Mouse (Mus musculus) bone marrow, adult 2 months (tissue): ENCODE data around the gene Egfl7. TPM values are rescaled to one million over a fixed set of nuclear protein-coding genes. Genes with fewer than 3 reads are reported as not detected.

Source experiments
- H3K27ac ChIP-seq: fragments of 200-500 bp; 2 replicates; pipeline ENCODE4 v1.5.1; 2012; ENCODE audit warnings: low read depth, mild to moderate bottlenecking, control low read depth, inconsistent platforms, low read length; ENCODE audit not compliant: control insufficient read depth, poor library complexity, insufficient read depth
- H3K4me1 ChIP-seq: fragments of 200-500 bp; 2 replicates; pipeline ENCODE4 v1.6.1; 2011; ENCODE audit warnings: low read length; ENCODE audit not compliant: control insufficient read depth, insufficient read depth
- H3K4me3 ChIP-seq: fragments of 200-500 bp; replicated peaks from 2 replicates; pipeline ENCODE3; 2011; ENCODE audit warnings: mild to moderate bottlenecking, low read depth, low read length, control low read depth; ENCODE audit not compliant: control insufficient read depth
- CTCF ChIP-seq: fragments of 200-500 bp; IDR thresholded peaks from 2 replicates; pipeline ENCODE4 v1.5.1; 2011; ENCODE audit warnings: low read length, control low read depth; ENCODE audit not compliant: control insufficient read depth, insufficient read depth
- POLR2A ChIP-seq: fragments of 200-500 bp; IDR thresholded peaks from 2 replicates; pipeline ENCODE4 v1.6.1; 2011; ENCODE audit warnings: low read depth, mild to moderate bottlenecking, control low read depth, low read length, borderline replicate concordance; ENCODE audit not compliant: control insufficient read depth
- WGBS: fragments of 180-500 bp; shearing (Covaris S2); methylation state at CpG from one replicate; pipeline ENCODE4 v1.1.7; 2018; 5-methylcytosine and 5-hydroxymethylcytosine counted together
- polyA plus RNA-seq: library from polyadenylated mRNA; stranded (reverse); fragments of >200 nt; gene quantifications from 2 replicates; pipeline ENCODE4 v1.2.4, GENCODE M21; 2011; ENCODE audit warnings: low replicate concordance; ENCODE audit not compliant: missing spikeins, insufficient read depth, insufficient read length

Egfl7 gene
- polyA plus RNA-seq, 1 experiment, result 128 TPM

- 77% methylated on average over 21 of the region's 21 CpGs for WGBS
- no peak overlapping the region for H3K4me3 ChIP-seq
- H3K4me1 ChIP-seq, result peaks cover 5% of the 10 kb centered on the region
- no peak for TF ChIP-seq CTCF
- TF ChIP-seq POLR2A, result no peak
- no peak overlapping the region for H3K27ac ChIP-seq
Observed at GRCm38 (mm10) chr2:26635489-26636324, 55.9 kb downstream of the Egfl7 start.

- peaks cover 5% of the 10 kb centered on the region for H3K4me1 ChIP-seq
- WGBS, result 67% methylated on average over 2 of the region's 2 CpGs
- no peak overlapping the region for H3K27ac ChIP-seq
- TF ChIP-seq CTCF (no peak), POLR2A (no peak)
- no peak overlapping the region for H3K4me3 ChIP-seq
Observed at GRCm38 (mm10) chr2:26636325-26636635, 56.5 kb downstream of the Egfl7 start.

GRCm38 (mm10) chr2:26637316-26637932 lies 57.6 kb downstream of the Egfl7 start:
- H3K4me3 ChIP-seq, result no peak overlapping the region

GRCm38 (mm10) chr2:26638039-26638438 lies 58.2 kb downstream of the Egfl7 start:
- Histone ChIP-seq H3K4me3 (no peak overlapping the region), H3K4me1 (peaks cover 5% of the 10 kb centered on the region), H3K27ac (no peak overlapping the region)
- WGBS, result 38% methylated on average over 5 of the region's 5 CpGs
- TF ChIP-seq CTCF (no peak), POLR2A (no peak)

More at GRCm38 (mm10) chr2:26637316-26637932, 57.6 kb downstream of the Egfl7 start:
- Histone ChIP-seq H3K4me1 (peaks cover 5% of the 10 kb centered on the region), H3K27ac (no peak overlapping the region)
- WGBS, result 84% methylated on average over 4 of the region's 4 CpGs
- no peak for TF ChIP-seq POLR2A
- no peak for TF ChIP-seq CTCF

DNA sequence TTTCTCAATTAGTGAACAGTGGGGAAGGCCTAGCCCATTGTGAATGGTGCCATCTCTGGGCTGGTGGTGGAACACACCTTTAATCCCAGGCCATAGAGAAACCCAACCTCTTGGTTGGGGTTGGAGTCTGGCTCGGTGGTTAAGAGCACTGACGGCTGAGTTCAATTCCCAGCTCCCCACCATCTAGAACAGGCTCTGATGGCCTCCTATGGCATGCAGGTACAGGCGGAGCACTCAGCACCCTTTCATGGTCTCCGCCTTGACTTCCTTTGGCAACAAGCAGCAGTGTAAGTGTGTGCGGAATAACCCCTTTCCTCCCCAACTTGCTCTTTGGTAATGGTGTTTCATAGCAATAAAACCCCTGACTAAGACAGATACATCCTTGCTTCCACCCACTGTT lies 58.8 kb downstream of the Egfl7 start:
- 38% methylated on average over 5 of the region's 5 CpGs for WGBS
- TF ChIP-seq CTCF (no peak), POLR2A (no peak)
- Histone ChIP-seq H3K27ac (no peak overlapping the region), H3K4me1 (peaks cover 5% of the 10 kb centered on the region), H3K4me3 (peak overlapping the region; percentile 47)

GRCm38 (mm10) chr2:26639083-26639482 lies 59.3 kb downstream of the Egfl7 start:
- WGBS, result 1% methylated on average over 8 of the region's 8 CpGs
- peak overlapping the region; percentile 35 for H3K4me3 ChIP-seq
- peaks cover 5% of the 10 kb centered on the region for H3K4me1 ChIP-seq
- H3K27ac ChIP-seq, result no peak overlapping the region
- TF ChIP-seq POLR2A, result no peak
- peak; percentile 64 for TF ChIP-seq CTCF

DNA sequence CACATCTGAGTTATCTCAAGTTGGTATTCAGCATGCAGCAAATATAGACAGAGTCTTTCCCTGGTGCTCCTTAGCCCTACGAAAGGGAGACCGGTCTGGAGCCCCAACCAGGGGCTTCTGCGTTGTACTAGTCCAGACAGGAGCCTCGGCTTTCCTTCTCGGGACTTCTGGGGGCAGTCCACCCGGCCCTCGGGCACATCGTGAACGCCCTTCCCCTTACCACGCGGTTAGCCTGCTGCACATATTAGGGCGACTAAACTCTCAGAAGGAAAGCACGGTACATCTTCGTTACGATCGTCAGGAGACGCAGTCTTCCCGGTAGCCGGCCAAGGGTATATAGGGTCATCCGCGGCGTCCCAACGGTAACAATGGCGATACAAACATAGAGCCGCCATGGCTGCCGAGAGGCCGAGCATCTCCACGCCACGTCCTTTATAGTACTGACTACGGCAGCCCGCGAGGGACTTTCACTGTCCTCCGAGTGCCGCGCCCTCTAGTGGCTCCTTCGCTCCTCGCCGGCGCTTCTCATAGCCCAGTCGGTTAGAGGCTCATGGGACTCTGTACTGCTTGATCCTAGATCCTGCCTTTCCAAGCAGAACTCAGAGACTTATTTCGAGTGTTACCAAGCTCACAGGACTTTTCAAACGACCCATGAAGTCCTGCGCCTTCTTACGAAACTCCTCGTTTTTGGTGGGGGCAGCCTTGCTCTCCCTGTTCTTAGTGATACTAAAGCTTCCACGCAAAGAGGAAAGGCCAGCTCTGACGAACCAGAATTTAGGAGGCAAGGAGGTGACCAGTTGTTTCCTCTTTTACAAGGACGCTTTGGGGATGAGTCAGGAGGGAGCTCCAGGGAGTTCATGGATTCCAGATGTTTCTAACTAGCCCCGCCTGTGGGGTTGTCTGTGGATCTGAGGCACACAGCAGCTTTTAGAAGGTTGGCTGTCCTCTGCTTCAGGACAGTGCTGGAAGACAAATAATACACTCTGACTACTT lies 60.3 kb downstream of the Egfl7 start:
- 4% methylated on average over 49 of the region's 49 CpGs for WGBS
- H3K4me3 ChIP-seq, result peak overlapping the region; percentile 86
- TF ChIP-seq POLR2A (peak; percentile 93), CTCF (peak; percentile 89)
- H3K4me1 ChIP-seq, result peaks cover 5% of the 10 kb centered on the region
- peak overlapping the region; percentile 17 for H3K27ac ChIP-seq

DNA sequence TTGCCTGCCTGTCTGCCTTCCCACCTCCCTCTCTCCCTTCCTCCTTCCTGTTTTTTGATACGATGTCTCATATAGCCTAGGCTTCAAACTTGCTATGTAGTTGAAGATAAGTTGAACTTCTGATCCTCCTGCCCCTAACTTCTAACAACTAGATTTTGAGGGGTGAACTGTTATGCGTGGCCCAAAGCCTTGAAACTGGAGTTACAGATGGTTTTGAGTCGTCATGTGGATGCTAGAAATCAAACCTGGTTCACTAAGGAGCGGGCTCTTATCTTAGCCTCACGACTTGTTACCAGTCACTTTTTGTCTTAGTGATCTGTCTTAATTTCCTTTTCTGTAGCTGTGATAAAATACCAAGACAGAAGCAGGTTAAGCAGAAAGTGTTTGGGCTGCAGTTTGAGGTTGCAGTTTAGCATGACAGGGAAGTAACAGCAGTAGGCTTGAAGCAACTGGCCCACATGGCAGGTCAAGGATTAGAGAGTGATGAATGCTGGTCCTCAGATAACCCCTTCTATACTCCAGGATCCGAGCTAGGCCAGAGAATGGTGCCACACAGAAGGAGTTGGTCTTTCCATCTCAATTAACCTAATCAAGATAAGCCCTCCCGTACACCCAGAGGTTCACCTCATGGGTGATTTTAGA lies 61.3 kb downstream of the Egfl7 start:
- TF ChIP-seq CTCF (no peak), POLR2A (no peak)
- WGBS, result 47% methylated on average over 7 of the region's 7 CpGs
- H3K4me3 ChIP-seq, result no peak overlapping the region
- H3K4me1 ChIP-seq, result peaks cover 5% of the 10 kb centered on the region
- no peak overlapping the region for H3K27ac ChIP-seq

Other genes with a start within 250 kb of the Egfl7 start
- gene Dnlz, start 227.9 kb upstream of the Egfl7 start, polyA plus RNA-seq, result 4.0 and 6.9 TPM in 2 replicates
- gene Card9, start 219.1 kb upstream of the Egfl7 start, polyA plus RNA-seq, result 67.0 and 199 TPM in 2 replicates
- 25.2 and 42.6 TPM in 2 replicates for gene Snapc4, start 199.4 kb upstream of the Egfl7 start, polyA plus RNA-seq
- 56.8 and 78.4 TPM in 2 replicates for gene Entr1, start 190.7 kb upstream of the Egfl7 start, polyA plus RNA-seq
- gene Pmpca, start 190.7 kb upstream of the Egfl7 start, polyA plus RNA-seq, result 25.5 and 34.2 TPM in 2 replicates
- gene Inpp5e, start 170.8 kb upstream of the Egfl7 start, polyA plus RNA-seq, result 10.7 and 21.5 TPM in 2 replicates
- gene Sec16a, start 134.8 kb upstream of the Egfl7 start, polyA plus RNA-seq, result 5.8 and 30.1 TPM in 2 replicates
- gene Notch1, start 63.4 kb upstream of the Egfl7 start, polyA plus RNA-seq, result 21.8 and 36.9 TPM in 2 replicates
- not detected in 2 replicates for gene Gm20532, start 6.6 kb downstream of the Egfl7 start, polyA plus RNA-seq
- gene Agpat2, start 24.4 kb downstream of the Egfl7 start, polyA plus RNA-seq, result 10.6 and 32.5 TPM in 2 replicates
- gene Fam69b, start 48.4 kb downstream of the Egfl7 start, polyA plus RNA-seq, result 0.99 and 4.2 TPM in 2 replicates
- gene Lcn4, start 91.3 kb downstream of the Egfl7 start, polyA plus RNA-seq, result not detected in 2 replicates